In the genomic region with DNA sequence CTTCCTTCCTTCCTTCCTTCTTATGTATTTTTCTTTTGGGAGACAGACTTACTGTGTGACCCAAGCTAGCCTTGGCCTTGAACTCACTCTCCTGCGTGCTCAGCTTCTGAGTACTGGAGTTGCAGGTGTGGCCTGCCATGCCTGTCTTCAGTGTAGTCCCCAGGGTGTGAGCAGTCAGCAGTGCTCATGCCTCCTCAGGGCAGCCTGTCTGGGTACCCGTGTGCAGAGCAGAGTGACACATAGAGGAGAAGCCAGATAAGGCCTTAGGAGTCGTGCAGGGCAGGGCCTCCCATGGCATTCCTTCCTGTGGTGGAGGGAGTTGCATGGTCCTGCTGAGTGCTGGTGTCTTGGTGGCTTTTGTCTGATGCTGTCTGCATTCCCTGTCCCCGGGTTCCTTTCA, we compare ENCODE assay signal across 15 mouse cellular contexts.
"Had no signal": no experiment of that assay in that cellular context is flagged by ENCODE, and none has a peak within 500 bp of the region (broad histone marks: within the 10 kb centered on the region; RNA-seq: fewer than 3 reads in every experiment).

No protein-coding gene starts in this region.

- H3K4me1 ChIP-seq: kidney, embryonic 15.5 days; limb, embryonic 10.5 days; limb, embryonic 13.5 days had no signal

- H3K4me2 ChIP-seq: kidney, embryonic 15.5 days; limb, embryonic 13.5 days; lung, embryonic 14.5 days; midbrain, embryonic 11.5 days had no signal

- H3K9me3 ChIP-seq: kidney, embryonic 15.5 days; limb, embryonic 10.5 days; limb, embryonic 13.5 days had no signal

- H3K27me3 ChIP-seq: kidney, embryonic 15.5 days; limb, embryonic 13.5 days had no signal

- ATAC-seq: intestine, postnatal 0 days; lung, postnatal 0 days had no signal

- H3K27ac ChIP-seq: kidney, embryonic 15.5 days; limb, embryonic 10.5 days; limb, embryonic 13.5 days; macrophage had no signal

- H3K4me3 ChIP-seq: kidney, embryonic 15.5 days; limb, embryonic 10.5 days; limb, embryonic 13.5 days had no signal

- H3K9ac ChIP-seq: kidney, embryonic 15.5 days; limb, embryonic 13.5 days; lung, embryonic 14.5 days had no signal

- DNase-seq: kidney, adult 8-10 months; kidney, postnatal 10 days; kidney, postnatal 36 days; lung, embryonic 14.5 days; midbrain, embryonic 14.5 days; right cerebral cortex, postnatal 14 days; right cerebral cortex, postnatal 4 days; thymus, postnatal 25 days had no signal
